Mouse (Mus musculus): ENCODE measurements at regions not wholly inside any gene's neighbourhood (a gene's known extent, or its start where the extent isn't known, plus 50 kb on each side); places are given as distances from the start of the nearest gene placed in this dataset.

- DNase-seq (ENCODE audit: low spot score) = no peak
These were observed 274.2 kb upstream of the Mki67 start for GRCm38 (mm10) chr7:135990321-135990720.

- no peak for DNase-seq (ENCODE audit: low spot score)
These were observed 280.7 kb upstream of the Mki67 start for GRCm38 (mm10) chr7:135996896-135997295.

GRCm38 (mm10) chr7:135997640-135998039, 281.5 kb upstream of the Mki67 start:
- DNase-seq (ENCODE audit: low spot score) = peak; percentile 33

- DNase-seq (ENCODE audit: low spot score) = peak; percentile 54
These were observed 286.2 kb upstream of the Mki67 start for GRCm38 (mm10) chr7:136002382-136002781.

GRCm38 (mm10) chr7:136003291-136003690, 287.1 kb upstream of the Mki67 start:
- DNase-seq (ENCODE audit: low spot score) = no peak

GRCm38 (mm10) chr7:136007796-136008455, 291.8 kb upstream of the Mki67 start:
- DNase-seq (ENCODE audit: low spot score) = no peak

- DNase-seq (ENCODE audit: low spot score) = no peak
These were observed 292.3 kb upstream of the Mki67 start for GRCm38 (mm10) chr7:136008486-136008885.

- peak; percentile 67 for DNase-seq (ENCODE audit: low spot score)
These were observed 293.9 kb upstream of the Mki67 start for GRCm38 (mm10) chr7:136010013-136010412.

- DNase-seq (ENCODE audit: low spot score) = no peak
These were observed 298.5 kb upstream of the Mki67 start for GRCm38 (mm10) chr7:136014706-136015105.

- DNase-seq (ENCODE audit: low spot score) = no peak
These were observed 300.8 kb upstream of the Mki67 start for GRCm38 (mm10) chr7:136016918-136017317.

GRCm38 (mm10) chr7:136020577-136020976, 304.4 kb upstream of the Mki67 start:
- DNase-seq (ENCODE audit: low spot score) = no peak

GRCm38 (mm10) chr7:136021071-136021470, 304.9 kb upstream of the Mki67 start:
- DNase-seq (ENCODE audit: low spot score) = no peak

- DNase-seq (ENCODE audit: low spot score) = no peak
These were observed 306.8 kb upstream of the Mki67 start for GRCm38 (mm10) chr7:136022781-136023448.

- no peak for DNase-seq (ENCODE audit: low spot score)
These were observed 310.3 kb upstream of the Mki67 start for GRCm38 (mm10) chr7:136026451-136026850.

- no peak for DNase-seq (ENCODE audit: low spot score)
These were observed 315.9 kb upstream of the Mki67 start for GRCm38 (mm10) chr7:136032026-136032425.

- no peak for DNase-seq (ENCODE audit: low spot score)
These were observed 317.4 kb upstream of the Mki67 start for GRCm38 (mm10) chr7:136033536-136033935.

- no peak for DNase-seq (ENCODE audit: low spot score)
These were observed 319.6 kb upstream of the Mki67 start for GRCm38 (mm10) chr7:136035735-136036134.

GRCm38 (mm10) chr7:136038072-136038471, 321.9 kb upstream of the Mki67 start:
- no peak for DNase-seq (ENCODE audit: low spot score)

- no peak for DNase-seq (ENCODE audit: low spot score)
These were observed 322.7 kb upstream of the Mki67 start for GRCm38 (mm10) chr7:136038906-136039305.

- no peak for DNase-seq (ENCODE audit: low spot score)
These were observed 325.8 kb upstream of the Mki67 start for GRCm38 (mm10) chr7:136041921-136042320.

GRCm38 (mm10) chr7:136046645-136047363, 330.6 kb upstream of the Mki67 start:
- no peak for DNase-seq (ENCODE audit: low spot score)

GRCm38 (mm10) chr7:136047364-136047945, 331.3 kb upstream of the Mki67 start:
- peak; percentile 72 for DNase-seq (ENCODE audit: low spot score)

Measured in embryo, embryonic 10.5 days (tissue).